Mouse (Mus musculus) lung, embryonic 14.5 days (tissue): Measurements from ENCODE around the gene Kdm4b. TPM values are rescaled to one million over a fixed set of nuclear protein-coding genes. Genes with fewer than 3 reads are reported as not detected.

ENCODE experiments used
- ATAC-seq: fragments of 200-750 bp; cut with Nextera tagmentation; 2 replicates; pipeline ENCODE4 v1.8.0; 2017; ENCODE audit warnings: mild to moderate bottlenecking, moderate TSS enrichment, moderate library complexity; ENCODE audit not compliant: insufficient read depth
- DNase-seq: peaks from one replicate; pipeline ENCODE4 v3.0.0-alpha.2; 2015
- H3K27ac ChIP-seq: fragments of 300-500 bp; sonication (generic); 2 replicates; pipeline ENCODE4 v1.5.1; 2014; ENCODE audit warnings: low read depth, mild to moderate bottlenecking, moderate library complexity
- H3K27me3 ChIP-seq: fragments of 300-500 bp; sonication (generic); 2 replicates; pipeline ENCODE4 v1.6.1; 2014; ENCODE audit warnings: low read length, control low read depth; ENCODE audit not compliant: insufficient read depth
- H3K36me3 ChIP-seq: fragments of 300-500 bp; sonication (generic); 2 replicates; pipeline ENCODE4 v1.6.1; 2014; ENCODE audit warnings: control low read depth; ENCODE audit not compliant: insufficient read depth
- H3K4me1 ChIP-seq: fragments of 300-500 bp; sonication (generic); 2 replicates; pipeline ENCODE4 v1.6.1; 2014; ENCODE audit warnings: antibody characterized with exemption, control low read depth; ENCODE audit not compliant: insufficient read depth
- H3K4me2 ChIP-seq: fragments of 300-500 bp; sonication (generic); 2 replicates; pipeline ENCODE4 v1.6.1; 2014; ENCODE audit warnings: mild to moderate bottlenecking
- H3K4me3 ChIP-seq: fragments of 300-500 bp; sonication (generic); 2 replicates; pipeline ENCODE4 v1.5.1; 2014; ENCODE audit warnings: low read depth, low read length
- H3K9ac ChIP-seq: fragments of 300-500 bp; sonication (generic); 2 replicates; pipeline ENCODE4 v1.6.1; 2014
- H3K9me3 ChIP-seq: fragments of 300-500 bp; sonication (generic); 2 replicates; pipeline ENCODE4 v1.6.1; 2016; ENCODE audit warnings: low read depth, low read length, control low read depth
- CTCF ChIP-seq: IDR thresholded peaks from 2 replicates; pipeline ENCODE4 v1.5.1; 2016; ENCODE audit warnings: antibody characterized with exemption, low read depth
- whole genome bisulfite sequencing: fragments of 180-500 bp; shearing (Covaris S2); extraction: QIAGEN DNeasy Blood & Tissue Kit; methylation state at CpG from one replicate; pipeline ENCODE4 v1.1.7; 2014; 5-methylcytosine and 5-hydroxymethylcytosine counted together
- polyA plus RNA-seq: library from polyadenylated mRNA; unstranded; fragments of >200 nt; fragmentation: Nextera tagmentation; extraction: Ambion mirVana; gene quantifications from 2 replicates; pipeline ENCODE4 v1.2.1, GENCODE M21; 2014

Kdm4b gene
- polyA plus RNA-seq, 1 experiment from 2014 or later = 36.7 TPM

GRCm38 (mm10) chr17:56414785-56415184 is 88.9 kb downstream of the Kdm4b start:
- no peak for ATAC-seq
- no peak for DNase-seq
- no peak overlapping the region for H3K9ac ChIP-seq
- peaks cover 95% of the 10 kb centered on the region for H3K36me3 ChIP-seq
- 93% methylated on average over 9 of the region's 9 CpGs for WGBS
- H3K4me1 ChIP-seq = no peaks in the 10 kb centered on the region
- H3K27me3 ChIP-seq = no peaks in the 10 kb centered on the region
- TF ChIP-seq CTCF = no peak
- H3K9me3 ChIP-seq = no peaks in the 10 kb centered on the region
- H3K4me3 ChIP-seq = no peak overlapping the region
- no peak overlapping the region for H3K27ac ChIP-seq
- H3K4me2 ChIP-seq = no peak overlapping the region

- Histone ChIP-seq H3K9ac (no peak overlapping the region), H3K27me3 (no peaks in the 10 kb centered on the region), H3K4me3 (no peak overlapping the region), H3K27ac (no peak overlapping the region), H3K9me3 (no peaks in the 10 kb centered on the region), H3K4me2 (no peak overlapping the region), H3K4me1 (no peaks in the 10 kb centered on the region), H3K36me3 (peaks cover 97% of the 10 kb centered on the region)
- peak; percentile 84 for DNase-seq
- WGBS = 46% methylated on average over 12 of the region's 12 CpGs
- no peak for TF ChIP-seq CTCF
- peak; percentile 68 for ATAC-seq
These were observed 92.4 kb downstream of the Kdm4b start for GRCm38 (mm10) chr17:56418304-56418703.

- Histone ChIP-seq H3K4me1 (no peaks in the 10 kb centered on the region), H3K36me3 (peaks cover 97% of the 10 kb centered on the region), H3K9ac (no peak overlapping the region), H3K9me3 (no peaks in the 10 kb centered on the region), H3K4me2 (no peak overlapping the region), H3K27ac (no peak overlapping the region), H3K4me3 (no peak overlapping the region), H3K27me3 (no peaks in the 10 kb centered on the region)
- WGBS = 92% methylated on average over 2 of the region's 2 CpGs
- no peak for TF ChIP-seq CTCF
- no peak for ATAC-seq
- no peak for DNase-seq
These were observed 94.2 kb downstream of the Kdm4b start for GRCm38 (mm10) chr17:56420022-56420421.

- Histone ChIP-seq H3K9ac (peak overlapping the region; percentile 57), H3K9me3 (no peaks in the 10 kb centered on the region), H3K4me1 (peaks cover 6% of the 10 kb centered on the region), H3K27ac (peak overlapping the region; percentile 75), H3K4me2 (peak overlapping the region; percentile 73), H3K4me3 (peak overlapping the region; percentile 42), H3K36me3 (peaks cover 90% of the 10 kb centered on the region), H3K27me3 (no peaks in the 10 kb centered on the region)
- DNase-seq = peak; percentile 81
- ATAC-seq = peak; percentile 81
- TF ChIP-seq CTCF = no peak
- WGBS = 27% methylated on average over 77 of the region's 77 CpGs
These were observed 99.1 kb downstream of the Kdm4b start for GRCm38 (mm10) chr17:56424726-56425583.

GRCm38 (mm10) chr17:56425584-56425914 is 99.7 kb downstream of the Kdm4b start:
- 2% methylated on average over 35 of the region's 47 CpGs for WGBS
- Histone ChIP-seq H3K36me3 (peaks cover 85% of the 10 kb centered on the region), H3K27ac (peak overlapping the region; percentile 75), H3K4me1 (peaks cover 6% of the 10 kb centered on the region), H3K4me2 (peak overlapping the region; percentile 73), H3K27me3 (no peaks in the 10 kb centered on the region), H3K9me3 (no peaks in the 10 kb centered on the region), H3K9ac (peak overlapping the region; percentile 57), H3K4me3 (peak overlapping the region; percentile 42)
- peak; percentile 55 for TF ChIP-seq CTCF
- DNase-seq (peak; percentile 88), ATAC-seq (peak; percentile 81)

- Histone ChIP-seq H3K27me3 (no peaks in the 10 kb centered on the region), H3K9me3 (no peaks in the 10 kb centered on the region), H3K4me2 (peak overlapping the region; percentile 73), H3K36me3 (peaks cover 83% of the 10 kb centered on the region), H3K9ac (peak overlapping the region; percentile 57), H3K4me1 (peaks cover 6% of the 10 kb centered on the region), H3K27ac (peak overlapping the region; percentile 75; the same call in 1 of the 2 replicates), H3K4me3 (peak overlapping the region; percentile 42)
- ATAC-seq (no peak; the same call in 1 of the 2 replicates), DNase-seq (no peak)
- WGBS = 31% methylated on average over 3 of the region's 3 CpGs
- no peak for TF ChIP-seq CTCF
These were observed 100.1 kb downstream of the Kdm4b start for GRCm38 (mm10) chr17:56425941-56426340.

GRCm38 (mm10) chr17:56427857-56428256 is 102.0 kb downstream of the Kdm4b start:
- TF ChIP-seq CTCF = no peak
- Histone ChIP-seq H3K4me1 (peaks cover 6% of the 10 kb centered on the region), H3K36me3 (peaks cover 75% of the 10 kb centered on the region), H3K9me3 (no peaks in the 10 kb centered on the region), H3K9ac (no peak overlapping the region), H3K4me2 (no peak overlapping the region), H3K27me3 (no peaks in the 10 kb centered on the region), H3K4me3 (no peak overlapping the region), H3K27ac (no peak overlapping the region)
- 84% methylated on average over 26 of the region's 28 CpGs for WGBS
- no peak for DNase-seq
- ATAC-seq = no peak
